Mouse (Mus musculus): ENCODE data around the gene Clasp2.

GRCm38 (mm10) chr9:113770640-113771039 is 29.4 kb downstream of the Clasp2 start:
- TF ChIP-seq POLR2AphosphoS2 (IDR thresholded peaks at IDR 0.05; ENCODE audit: insufficient read length, low read depth) (no peak), MYOG (IDR thresholded peaks at IDR 0.05; ENCODE audit: control insufficient read depth in 1 of 3, insufficient read depth in 1 of 3, insufficient read length in 2 of 3, low read depth in 2 of 3) (no peak), POLR2A (IDR thresholded peaks at IDR 0.05; ENCODE audit: insufficient read length, low read depth) (no peak), E2F4 (IDR thresholded peaks at IDR 0.05; ENCODE audit: insufficient read depth) (no peak), USF1 (IDR thresholded peaks at IDR 0.05; ENCODE audit: low read depth) (no peak), MAX (IDR thresholded peaks at IDR 0.05; ENCODE audit: low read depth) (no peak), MYOD1 (IDR thresholded peaks at IDR 0.05; ENCODE audit: control insufficient read depth in 1 of 3, insufficient read length in 2 of 3, low read depth in 2 of 3) (no peak), TCF12 (IDR thresholded peaks at IDR 0.05; ENCODE audit: insufficient read depth, poor library complexity, severe bottlenecking) (no peak), REST (IDR thresholded peaks at IDR 0.05; ENCODE audit: insufficient read depth, insufficient read length) (no peak), TCF3 (IDR thresholded peaks at IDR 0.05; ENCODE audit: insufficient read length, low read depth) (no peak)
